Mouse (Mus musculus): ENCODE results near the gene Ifrd2. TPM values are rescaled to one million over a fixed set of nuclear protein-coding genes. Genes with fewer than 3 reads are reported as not detected.

Ifrd2 gene
- polyA plus RNA-seq, 1 experiment from 2014 or later: 55.0 TPM

DNA sequence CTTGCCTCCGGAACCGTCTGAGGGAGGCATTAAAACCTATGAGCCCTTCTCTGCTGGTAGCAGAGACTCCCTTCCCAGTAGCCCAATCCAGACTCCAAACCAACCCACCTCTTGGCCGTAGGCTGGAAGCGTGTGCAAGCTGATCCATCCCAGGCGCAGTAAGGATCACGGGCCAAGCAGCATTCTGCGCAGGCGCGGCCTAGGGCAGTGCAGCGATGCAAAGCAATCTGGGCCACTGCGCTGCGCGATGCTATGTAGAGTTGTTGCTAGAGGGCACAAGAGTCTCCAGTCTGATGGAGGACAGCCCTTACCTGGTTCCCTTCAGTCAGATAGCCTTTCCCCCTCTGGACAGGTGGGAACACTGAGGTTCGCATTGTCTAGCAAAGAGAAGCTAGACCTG, 12.4 kb downstream of the Ifrd2 start:
- DNase-seq (ENCODE audit: low spot score): no peak
- WGBS: 65% methylated on average over 14 of the region's 14 CpGs
- Histone ChIP-seq H3K36me3 (peaks cover 5% of the 10 kb centered on the region; the same call in 1 of the 2 replicates), H3K4me1 (peaks cover 35% of the 10 kb centered on the region), H3K27ac (no peak overlapping the region), H3K9me3 (replicated peaks) (no peaks in the 10 kb centered on the region), H3K4me3 (no peak overlapping the region; the same call in 1 of the 2 replicates), H3K27me3 (ENCODE audit: low read depth, poor library complexity, severe bottlenecking) (peaks cover 29% of the 10 kb centered on the region)

DNA sequence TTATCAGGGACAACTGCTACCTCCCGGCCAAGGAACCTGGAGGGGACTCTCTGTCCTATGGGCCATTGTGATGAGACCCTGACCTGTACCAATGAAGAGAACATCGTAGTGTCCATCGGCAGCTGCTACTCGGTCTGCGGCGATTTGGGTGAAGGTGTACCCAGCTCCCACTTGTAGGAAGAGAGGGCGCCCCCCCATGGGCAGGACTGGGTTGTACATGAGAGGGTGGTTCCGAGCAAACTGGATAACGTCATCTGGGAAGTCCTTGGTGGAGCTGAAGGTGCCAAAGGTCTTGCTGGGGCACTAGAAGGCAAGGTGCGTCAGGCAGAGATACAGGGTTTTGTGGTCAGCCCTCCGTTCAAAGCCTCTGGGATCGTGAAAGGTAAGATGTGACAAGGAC, 13.3 kb downstream of the Ifrd2 start:
- WGBS: 77% methylated on average over 12 of the region's 12 CpGs
- Histone ChIP-seq H3K27ac (no peak overlapping the region), H3K4me3 (no peak overlapping the region), H3K4me1 (peaks cover 44% of the 10 kb centered on the region), H3K9me3 (replicated peaks) (no peaks in the 10 kb centered on the region), H3K27me3 (ENCODE audit: low read depth, poor library complexity, severe bottlenecking) (peaks cover 29% of the 10 kb centered on the region), H3K36me3 (0 out of 2 replicates have a peak, but pooled peaks cover 3% of the 10 kb centered on the region)
- DNase-seq (ENCODE audit: low spot score): no peak

DNA sequence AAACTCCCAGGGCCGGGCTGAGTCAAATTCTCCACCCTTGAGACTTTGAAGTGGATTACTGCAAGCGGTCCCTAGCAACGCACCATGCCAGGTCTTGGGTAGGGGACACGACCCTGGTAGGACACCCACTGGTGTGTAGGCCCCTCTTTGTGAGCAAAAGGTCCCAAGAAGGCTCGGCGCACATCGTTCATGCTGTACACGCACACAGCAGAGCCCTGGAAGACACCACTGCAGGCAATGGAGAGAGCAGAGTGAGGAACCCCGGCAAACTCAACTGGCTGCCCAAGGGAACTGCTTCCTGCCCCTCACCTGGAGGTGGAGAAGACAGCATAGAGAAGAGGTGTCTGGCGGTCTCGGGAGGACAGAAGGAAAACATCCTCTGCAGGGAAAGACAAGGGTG, 13.8 kb downstream of the Ifrd2 start:
- peaks cover 29% of the 10 kb centered on the region for H3K27me3 ChIP-seq (ENCODE audit: low read depth, poor library complexity, severe bottlenecking)
- 85% methylated on average over 11 of the region's 11 CpGs for WGBS
- H3K4me3 ChIP-seq: no peak overlapping the region
- no peaks in the 10 kb centered on the region for H3K9me3 ChIP-seq (replicated peaks)
- no peak for DNase-seq (ENCODE audit: low spot score)
- H3K36me3 ChIP-seq: no peaks in the 10 kb centered on the region
- H3K27ac ChIP-seq: no peak overlapping the region
- peaks cover 49% of the 10 kb centered on the region for H3K4me1 ChIP-seq

DNA sequence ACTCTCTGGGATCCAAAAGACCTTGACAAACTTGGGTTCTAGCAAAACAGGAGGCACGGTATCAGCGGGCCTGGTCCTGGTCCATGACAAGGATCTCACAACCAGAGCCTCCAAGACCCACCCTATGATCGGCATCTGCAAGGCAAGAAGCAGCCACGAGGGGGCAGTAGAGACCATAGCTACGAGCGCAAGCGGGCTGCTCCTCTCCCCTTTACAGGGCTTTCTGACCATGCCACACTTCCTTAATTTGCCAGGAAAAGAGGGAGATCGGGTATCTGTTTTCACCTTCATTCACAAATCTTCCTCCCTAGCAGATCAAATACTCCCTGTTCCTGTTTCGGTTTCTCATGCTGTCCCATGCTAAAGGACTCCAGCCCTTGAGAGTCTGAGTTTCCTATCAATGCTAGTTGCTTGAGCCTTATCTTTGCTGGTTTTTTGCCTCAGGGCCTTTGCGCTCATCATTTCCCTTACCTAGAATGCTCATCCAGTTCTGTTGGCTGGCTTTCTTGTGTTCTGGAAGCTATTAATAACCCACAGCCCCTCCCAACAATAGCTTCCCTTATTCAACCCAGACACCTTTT, 14.7 kb downstream of the Ifrd2 start:
- no peaks in the 10 kb centered on the region for H3K9me3 ChIP-seq (replicated peaks)
- peaks cover 58% of the 10 kb centered on the region for H3K4me1 ChIP-seq
- DNase-seq (ENCODE audit: low spot score): peak; percentile 97
- peaks cover 29% of the 10 kb centered on the region for H3K27me3 ChIP-seq (ENCODE audit: low read depth, poor library complexity, severe bottlenecking)
- WGBS: 16% methylated on average over 10 of the region's 10 CpGs
- H3K36me3 ChIP-seq: no peaks in the 10 kb centered on the region
- peak overlapping the region; percentile 59 for H3K27ac ChIP-seq
- no peak overlapping the region for H3K4me3 ChIP-seq

DNA sequence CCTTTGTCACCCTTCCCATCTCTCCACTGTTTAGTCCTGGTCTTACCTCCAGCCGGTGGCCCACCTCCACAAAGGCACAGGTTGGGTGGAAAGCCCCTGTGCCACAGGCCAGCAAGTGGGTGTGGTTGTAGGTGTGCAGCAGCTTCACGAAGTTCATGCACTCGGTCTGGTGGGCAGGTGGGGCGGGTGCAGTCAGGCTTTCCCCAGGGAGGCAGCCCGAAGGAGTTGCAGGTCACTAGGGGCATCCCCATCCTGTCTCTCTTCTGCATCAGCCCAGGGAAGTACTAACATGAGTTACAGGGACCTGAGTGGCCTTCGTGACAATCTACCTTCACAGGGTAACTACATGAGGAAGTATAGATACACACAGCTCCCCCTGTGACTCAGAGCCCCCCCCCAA, 15.8 kb downstream of the Ifrd2 start:
- no peaks in the 10 kb centered on the region for H3K36me3 ChIP-seq
- WGBS: 86% methylated on average over 6 of the region's 6 CpGs
- no peak for DNase-seq (ENCODE audit: low spot score)
- peaks cover 69% of the 10 kb centered on the region for H3K4me1 ChIP-seq
- peaks cover 29% of the 10 kb centered on the region for H3K27me3 ChIP-seq (ENCODE audit: low read depth, poor library complexity, severe bottlenecking)
- no peaks in the 10 kb centered on the region for H3K9me3 ChIP-seq (replicated peaks)
- H3K27ac ChIP-seq: peak overlapping the region; percentile 82
- H3K4me3 ChIP-seq: no peak overlapping the region

DNA sequence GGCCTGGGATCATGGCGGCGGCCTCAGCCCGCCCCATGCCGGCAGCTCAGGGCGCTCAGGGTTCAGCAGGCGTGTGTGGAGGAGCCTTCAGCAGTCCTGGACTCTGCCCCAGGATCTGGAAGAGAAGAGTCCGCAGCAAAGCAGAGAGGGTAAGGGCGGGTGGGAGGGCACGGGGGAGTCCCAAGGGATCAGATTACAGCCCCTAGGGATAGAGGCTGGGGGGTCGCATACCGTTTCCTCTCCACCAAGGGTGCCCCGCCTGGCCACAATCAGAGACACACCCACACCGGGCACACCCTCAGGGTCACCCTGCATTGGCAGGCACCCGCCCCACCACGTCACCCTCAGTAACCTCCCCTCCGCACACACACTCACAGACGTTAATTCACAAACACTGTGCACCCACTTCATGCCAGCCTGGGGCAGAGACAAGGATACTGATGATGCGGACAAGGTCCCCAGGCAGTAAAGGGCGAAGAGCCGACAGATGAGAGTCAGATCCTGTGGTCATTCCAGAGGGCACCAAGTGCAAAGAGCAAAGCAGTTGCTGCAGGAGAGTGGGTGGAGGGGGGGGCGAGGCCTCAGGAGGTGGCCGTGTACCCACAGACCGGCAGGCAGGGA, 17.7 kb downstream of the Ifrd2 start:
- no peaks in the 10 kb centered on the region for H3K36me3 ChIP-seq
- DNase-seq (ENCODE audit: low spot score): no peak
- 26% methylated on average over 23 of the region's 23 CpGs for WGBS
- no peaks in the 10 kb centered on the region for H3K9me3 ChIP-seq (replicated peaks)
- H3K4me3 ChIP-seq: peak overlapping the region; percentile 33; the same call in 1 of the 2 replicates
- peaks cover 24% of the 10 kb centered on the region for H3K27me3 ChIP-seq (ENCODE audit: low read depth, poor library complexity, severe bottlenecking)
- H3K4me1 ChIP-seq: peaks cover 84% of the 10 kb centered on the region
- peak overlapping the region; percentile 82 for H3K27ac ChIP-seq

DNA sequence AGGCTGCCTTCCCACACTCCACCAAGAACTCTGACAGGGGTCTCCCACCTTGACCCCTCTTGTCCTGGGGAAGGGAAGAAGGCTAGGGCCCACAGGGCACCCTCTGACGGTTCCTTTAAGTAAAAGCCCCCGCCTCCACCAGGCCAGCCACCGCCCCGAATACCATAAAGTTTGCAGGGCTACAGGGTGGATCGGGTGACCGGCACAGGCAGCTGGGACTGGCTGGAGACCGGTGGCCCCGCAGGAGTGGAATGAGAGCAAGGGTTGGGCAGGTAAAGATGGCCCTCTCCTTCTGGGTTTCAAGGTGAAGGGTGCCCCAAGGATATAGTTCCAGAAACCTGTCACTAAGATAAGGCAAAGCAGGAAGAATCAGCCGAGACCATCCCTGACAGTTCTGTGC, 19.1 kb downstream of the Ifrd2 start:
- Histone ChIP-seq H3K4me1 (peaks cover 90% of the 10 kb centered on the region), H3K36me3 (no peaks in the 10 kb centered on the region), H3K9me3 (replicated peaks) (no peaks in the 10 kb centered on the region), H3K27me3 (ENCODE audit: low read depth, poor library complexity, severe bottlenecking) (peaks cover 12% of the 10 kb centered on the region), H3K27ac (peak overlapping the region; percentile 82), H3K4me3 (peak overlapping the region; percentile 32)
- WGBS: 6% methylated on average over 9 of the region's 9 CpGs
- peak; percentile 69 for DNase-seq (ENCODE audit: low spot score)

DNA sequence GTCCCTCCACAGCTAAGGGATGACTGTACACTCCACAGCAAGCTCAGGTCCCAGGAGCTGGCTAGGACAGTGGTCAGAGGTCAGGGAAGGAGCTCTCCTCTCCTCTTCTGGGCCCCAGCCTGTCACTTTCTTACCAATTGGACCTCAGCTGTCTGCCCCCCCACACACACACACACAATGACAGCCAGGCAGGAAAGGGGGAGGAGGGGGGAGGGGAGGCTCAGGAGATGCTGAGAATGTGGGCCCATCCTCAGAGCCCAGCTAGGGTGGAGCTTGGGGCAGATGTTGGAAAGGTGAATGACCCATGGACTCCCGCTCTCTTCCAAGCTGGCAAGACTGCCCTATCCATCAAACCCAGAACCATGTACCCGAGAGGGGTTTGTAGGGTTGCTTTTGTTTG, 19.6 kb downstream of the Ifrd2 start:
- Histone ChIP-seq H3K27ac (peak overlapping the region; percentile 82), H3K9me3 (replicated peaks) (no peaks in the 10 kb centered on the region), H3K36me3 (no peaks in the 10 kb centered on the region), H3K27me3 (ENCODE audit: low read depth, poor library complexity, severe bottlenecking) (peaks cover 12% of the 10 kb centered on the region), H3K4me1 (peaks cover 90% of the 10 kb centered on the region), H3K4me3 (peak overlapping the region; percentile 32)
- DNase-seq (ENCODE audit: low spot score): no peak
- 71% methylated on average over 2 of the region's 2 CpGs for WGBS

DNA sequence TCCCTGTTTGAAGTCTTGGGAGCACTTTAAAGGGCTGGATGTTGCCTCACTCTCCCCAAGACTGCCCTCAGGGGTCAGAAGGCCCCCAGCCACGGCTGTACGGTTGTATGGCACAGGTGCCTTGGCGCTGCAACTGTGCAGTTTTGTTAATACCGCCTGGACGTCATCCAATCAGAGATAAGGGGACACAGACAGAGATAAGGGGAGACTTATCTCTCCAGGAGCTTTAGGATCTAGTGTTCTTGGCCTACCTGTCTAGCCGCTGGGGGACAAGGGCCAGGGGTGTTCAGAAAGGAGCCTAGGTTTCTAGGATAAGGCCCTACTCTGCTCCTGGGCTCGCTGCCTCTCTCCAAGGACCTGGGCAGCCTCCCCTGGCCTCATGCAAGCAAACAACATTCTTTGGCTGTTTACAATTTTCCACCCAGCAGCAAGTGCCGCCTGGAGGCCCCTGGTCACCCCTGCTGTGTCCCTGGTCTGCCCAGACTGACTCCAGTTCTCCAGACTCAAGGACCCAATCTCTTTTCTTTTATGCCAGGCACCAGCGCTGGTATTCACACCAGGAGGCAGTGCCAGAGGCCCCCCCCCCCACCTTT, 20.3 kb downstream of the Ifrd2 start:
- no peaks in the 10 kb centered on the region for H3K36me3 ChIP-seq
- H3K9me3 ChIP-seq (replicated peaks): no peaks in the 10 kb centered on the region
- DNase-seq (ENCODE audit: low spot score): no peak
- H3K4me3 ChIP-seq: no peak overlapping the region; the same call in 1 of the 2 replicates
- WGBS: 59% methylated on average over 9 of the region's 9 CpGs
- peaks cover 91% of the 10 kb centered on the region for H3K4me1 ChIP-seq
- H3K27ac ChIP-seq: peak overlapping the region; percentile 82
- H3K27me3 ChIP-seq (ENCODE audit: low read depth, poor library complexity, severe bottlenecking): peaks cover 12% of the 10 kb centered on the region

DNA sequence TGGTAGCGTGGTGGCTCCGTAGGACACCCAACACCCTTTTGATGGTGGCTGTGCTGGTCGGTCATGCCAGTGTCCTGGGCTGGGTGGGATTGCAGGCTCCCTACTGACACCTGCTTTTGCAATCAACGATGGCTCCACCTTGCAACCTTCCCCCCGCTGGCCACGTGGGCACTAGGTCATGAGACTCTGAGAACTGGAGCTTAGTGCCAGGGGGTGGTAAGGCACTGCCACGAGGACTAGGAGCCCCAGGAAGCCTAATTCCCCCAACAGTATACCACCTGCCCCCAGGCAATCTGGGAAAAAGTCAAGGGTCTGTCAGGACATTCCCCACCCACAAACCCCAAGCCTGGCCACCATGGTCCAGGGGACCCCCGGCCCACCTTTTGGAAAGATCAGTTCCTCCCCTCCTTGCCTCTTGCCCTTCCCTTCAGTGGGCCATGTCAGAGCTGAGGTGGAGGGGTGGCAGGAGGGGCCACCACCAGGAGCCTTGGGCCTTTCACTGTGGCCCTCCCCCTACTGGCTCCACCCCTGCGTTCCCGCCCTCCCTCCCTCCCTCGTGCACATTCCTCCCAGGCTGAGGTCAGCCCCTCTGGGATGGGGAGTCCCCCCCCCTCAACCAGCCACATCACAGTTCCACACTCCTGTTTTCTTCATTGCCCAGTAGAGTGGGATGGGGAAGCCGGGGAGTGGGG, 21.4 kb downstream of the Ifrd2 start, which contains the start of gene Sema3b:
TSS of gene Sema3b (minus strand) at position 489 of the 692 bp plus-strand sequence.
- no peaks in the 10 kb centered on the region for H3K9me3 ChIP-seq (replicated peaks)
- peaks cover 88% of the 10 kb centered on the region for H3K4me1 ChIP-seq
- peak within 1 kb of the TSS; percentile 82 for H3K27ac ChIP-seq
- peaks cover 4% of the 10 kb centered on the region for H3K36me3 ChIP-seq
- H3K27me3 ChIP-seq (ENCODE audit: low read depth, poor library complexity, severe bottlenecking): peaks cover 2% of the 10 kb centered on the region; the same call in 1 of the 2 replicates
- H3K4me3 ChIP-seq: peak within 1 kb of the TSS; percentile 24; the same call in 1 of the 2 replicates
- DNase-seq (ENCODE audit: low spot score): no peak
- WGBS: 40% methylated on average over 12 of the region's 12 CpGs

DNA sequence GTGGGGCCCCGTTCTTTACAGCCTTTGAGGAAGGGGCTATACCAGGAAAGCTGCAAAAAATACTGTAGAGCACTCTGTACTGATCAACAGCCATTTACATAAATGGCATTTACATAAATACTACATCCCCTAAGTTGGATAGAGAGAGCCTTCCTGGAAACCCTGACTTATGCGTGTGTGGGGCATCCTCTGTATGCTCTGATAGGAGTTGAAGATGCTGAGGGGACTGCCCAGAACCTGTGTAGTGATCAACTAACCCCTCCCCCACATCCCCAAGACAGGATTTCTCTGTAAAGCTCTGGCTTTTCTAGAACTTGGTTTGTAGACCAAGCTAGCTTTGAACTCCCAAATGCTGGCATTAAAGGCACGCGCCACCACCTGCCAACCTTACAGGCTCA, 22.0 kb downstream of the Ifrd2 start:
- Histone ChIP-seq H3K27me3 (ENCODE audit: low read depth, poor library complexity, severe bottlenecking) (no peaks in the 10 kb centered on the region; the same call in 1 of the 2 replicates), H3K27ac (peak overlapping the region; percentile 82), H3K4me1 (peaks cover 82% of the 10 kb centered on the region), H3K4me3 (no peak overlapping the region; the same call in 1 of the 2 replicates), H3K9me3 (replicated peaks) (no peaks in the 10 kb centered on the region), H3K36me3 (peaks cover 9% of the 10 kb centered on the region)
- 63% methylated on average over 4 of the region's 4 CpGs for WGBS
- DNase-seq (ENCODE audit: low spot score): no peak

DNA sequence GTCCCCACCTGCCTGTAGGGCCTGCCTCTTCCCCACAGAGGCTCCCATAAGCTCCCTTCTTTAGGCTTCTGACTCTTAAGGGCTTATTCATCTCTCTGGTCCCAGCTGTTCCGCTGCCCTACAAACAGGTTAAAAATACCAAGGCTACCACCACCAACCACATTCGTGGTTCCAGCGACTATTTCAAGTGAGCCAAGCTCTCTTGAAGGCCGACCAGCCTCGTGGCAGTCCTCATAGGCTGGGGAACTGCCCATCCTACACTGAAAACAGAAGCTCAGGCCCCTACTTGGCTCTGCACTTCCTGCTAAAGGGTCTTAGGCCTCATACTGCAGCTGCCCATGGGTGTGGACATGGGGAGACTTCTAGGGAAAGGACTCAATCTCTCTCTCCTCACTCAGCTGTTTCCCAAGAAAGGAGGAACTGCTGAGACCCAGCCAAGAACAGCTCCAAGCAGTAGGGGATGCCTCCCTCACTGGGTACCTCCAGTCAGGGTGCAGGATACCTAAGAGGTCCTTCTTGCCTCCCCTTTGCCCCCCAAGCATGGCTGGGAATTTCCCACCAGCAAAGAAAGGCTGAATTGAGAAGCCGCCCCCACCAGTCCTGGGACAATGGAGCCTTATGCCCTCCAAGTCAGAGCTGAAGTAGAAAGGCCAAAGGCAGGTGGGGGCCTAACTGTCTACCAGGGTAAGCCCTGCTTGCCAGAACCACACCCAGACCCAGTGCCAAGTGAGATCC, 24.2 kb downstream of the Ifrd2 start:
- Histone ChIP-seq H3K9me3 (replicated peaks) (no peaks in the 10 kb centered on the region), H3K4me1 (peaks cover 60% of the 10 kb centered on the region), H3K27me3 (ENCODE audit: low read depth, poor library complexity, severe bottlenecking) (no peaks in the 10 kb centered on the region; the same call in 1 of the 2 replicates), H3K4me3 (peak overlapping the region; percentile 55), H3K27ac (peak overlapping the region; percentile 93), H3K36me3 (peaks cover 31% of the 10 kb centered on the region)
- no peak for DNase-seq (ENCODE audit: low spot score)
- WGBS: 84% methylated on average over 6 of the region's 6 CpGs

All from limb, embryonic 10.5 days (tissue).